In the genomic region with DNA sequence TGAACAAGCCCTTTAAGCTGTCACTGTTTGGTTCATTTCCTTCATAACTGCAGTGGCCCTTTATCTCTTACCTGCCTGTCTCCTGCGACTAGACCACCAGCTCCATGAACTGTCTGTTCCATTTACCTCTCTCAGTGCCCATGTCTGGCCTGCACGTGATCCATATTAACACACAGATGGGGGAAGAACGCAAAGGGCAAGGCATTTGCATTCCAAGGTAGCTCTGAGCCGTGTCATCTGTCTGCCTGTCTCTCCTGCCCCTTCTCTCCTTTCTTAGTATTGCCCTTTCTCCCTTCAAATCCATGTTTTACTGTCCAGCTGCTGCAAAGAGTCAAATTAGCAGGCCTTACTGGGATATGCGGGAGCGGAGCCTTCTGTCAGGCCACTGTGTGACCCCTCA, we compare ENCODE assay signal across 20 mouse cellular contexts.
DNase-seq lines count a peak whose midpoint lies in the region; ATAC-seq and TF ChIP-seq lines count a peak whose summit lies in the region.
"Had no signal": no experiment of that assay in that cellular context is flagged by ENCODE, and none has a peak within 500 bp of the region (broad histone marks: within the 10 kb centered on the region; RNA-seq: fewer than 3 reads in every experiment).

No protein-coding gene starts in this region.

- H3K4me1 ChIP-seq in kidney, adult 2 months (ENCODE audit: control insufficient read depth, insufficient read depth, low read length): peaks cover 23% of the 10 kb centered on the region
- peaks cover 48% of the 10 kb centered on the region for H3K4me1 ChIP-seq in midbrain, embryonic 16.5 days (ENCODE audit: control insufficient read depth, insufficient read depth, low read length)
- H3K4me1 ChIP-seq in midbrain, embryonic 11.5 days (ENCODE audit: control insufficient read depth, insufficient read depth, low read length): peaks cover 20% of the 10 kb centered on the region
- peaks cover 10% of the 10 kb centered on the region; the same call in 1 of the 2 replicates for H3K4me1 ChIP-seq in kidney, postnatal 0 days (replicated peaks; ENCODE audit: insufficient read depth, low read length)
- H3K4me1 ChIP-seq in embryonic facial prominence, embryonic 10.5 days: peaks cover 48% of the 10 kb centered on the region

- 57% methylated on average over 6 of the region's 6 CpGs for WGBS in kidney, adult 2 months
- WGBS in midbrain, embryonic 16.5 days: 72% methylated on average over 6 of the region's 6 CpGs
- 81% methylated on average over 6 of the region's 6 CpGs for WGBS in midbrain, embryonic 11.5 days
- WGBS in kidney, postnatal 0 days: 55% methylated on average over 6 of the region's 6 CpGs
- WGBS in embryonic facial prominence, embryonic 10.5 days: 76% methylated on average over 6 of the region's 6 CpGs

- no peaks in the 10 kb centered on the region for H3K27me3 ChIP-seq in kidney, adult 2 months (replicated peaks; ENCODE audit: control insufficient read depth, insufficient read depth, low read length)
- H3K27me3 ChIP-seq in midbrain, embryonic 16.5 days (ENCODE audit: control insufficient read depth, insufficient read depth, low read depth, low read length): no peaks in the 10 kb centered on the region
- H3K27me3 ChIP-seq in midbrain, embryonic 11.5 days (ENCODE audit: control insufficient read depth, insufficient read depth, low read length): no peaks in the 10 kb centered on the region
- no peaks in the 10 kb centered on the region for H3K27me3 ChIP-seq in kidney, postnatal 0 days (ENCODE audit: insufficient read depth, low read length)
- H3K27me3 ChIP-seq in embryonic facial prominence, embryonic 10.5 days (replicated peaks; ENCODE audit: low read depth, poor library complexity, severe bottlenecking): no peaks in the 10 kb centered on the region
- H3K27me3 ChIP-seq: CH12.LX; heart, embryonic 12.5 days; hindbrain, embryonic 15.5 days; Patski had no signal

- H3K9ac ChIP-seq in midbrain, embryonic 16.5 days (ENCODE audit: low read depth, low read length): peak overlapping the region; percentile 28; the same call in 1 of the 2 replicates
- H3K9ac ChIP-seq in midbrain, embryonic 11.5 days (ENCODE audit: low read length): no peak overlapping the region
- no peak overlapping the region for H3K9ac ChIP-seq in kidney, postnatal 0 days (ENCODE audit: low read depth, low read length)
- H3K9ac ChIP-seq: forebrain, postnatal 0 days; heart, embryonic 12.5 days; hindbrain, embryonic 15.5 days had no signal

- ATAC-seq in midbrain, embryonic 16.5 days: no peak
- no peak for ATAC-seq in midbrain, embryonic 11.5 days (ENCODE audit: low FRiP score)
- ATAC-seq in kidney, postnatal 0 days (replicated peaks; ENCODE audit: low FRiP score, low read depth): no peak
- ATAC-seq: activated CD4-positive, CD25-positive, alpha-beta regulatory T cell, adult 4 months; forebrain, postnatal 0 days; Patski had no signal

- H3K36me3 ChIP-seq in kidney, adult 2 months (ENCODE audit: control insufficient read depth, insufficient read depth, low read length): no peaks in the 10 kb centered on the region
- H3K36me3 ChIP-seq in midbrain, embryonic 16.5 days (ENCODE audit: control insufficient read depth, insufficient read depth, low read length): no peaks in the 10 kb centered on the region
- H3K36me3 ChIP-seq in midbrain, embryonic 11.5 days (ENCODE audit: control insufficient read depth, insufficient read depth, low read length): no peaks in the 10 kb centered on the region
- no peaks in the 10 kb centered on the region for H3K36me3 ChIP-seq in kidney, postnatal 0 days (ENCODE audit: insufficient read depth, low read length)
- no peaks in the 10 kb centered on the region for H3K36me3 ChIP-seq in embryonic facial prominence, embryonic 10.5 days (replicated peaks)
- H3K36me3 ChIP-seq: heart, embryonic 12.5 days; hindbrain, embryonic 15.5 days had no signal

- H3K4me3 ChIP-seq in kidney, adult 2 months (ENCODE audit: insufficient read depth, low read depth, low read length): no peak overlapping the region
- no peak overlapping the region for H3K4me3 ChIP-seq in midbrain, embryonic 16.5 days (ENCODE audit: low read depth, low read length)
- no peak overlapping the region for H3K4me3 ChIP-seq in midbrain, embryonic 11.5 days (ENCODE audit: low read depth, low read length)
- no peak overlapping the region for H3K4me3 ChIP-seq in kidney, postnatal 0 days (replicated peaks; ENCODE audit: low read depth, low read length)
- H3K4me3 ChIP-seq in embryonic facial prominence, embryonic 10.5 days: no peak overlapping the region
- H3K4me3 ChIP-seq: erythroblast, embryonic 14.5 days; heart, embryonic 12.5 days; hindbrain, embryonic 15.5 days had no signal

- H3K9me3 ChIP-seq in midbrain, embryonic 16.5 days (replicated peaks; ENCODE audit: control insufficient read depth, low read length, poor library complexity, severe bottlenecking): no peaks in the 10 kb centered on the region
- no peaks in the 10 kb centered on the region for H3K9me3 ChIP-seq in midbrain, embryonic 11.5 days (ENCODE audit: control insufficient read depth, low read length)
- H3K9me3 ChIP-seq in kidney, postnatal 0 days (replicated peaks; ENCODE audit: low read length): no peaks in the 10 kb centered on the region
- no peaks in the 10 kb centered on the region for H3K9me3 ChIP-seq in embryonic facial prominence, embryonic 10.5 days
- H3K9me3 ChIP-seq: heart, embryonic 12.5 days; hindbrain, embryonic 15.5 days had no signal

- TF ChIP-seq CTCF in kidney, adult 2 months (conservative IDR thresholded peaks at IDR 0.05; ENCODE audit: insufficient read depth, insufficient read length, low read depth, low read length): no peak
- no peak for TF ChIP-seq CTCF in kidney, postnatal 0 days (IDR thresholded peaks at IDR 0.05; ENCODE audit: low read depth)

- H3K4me2 ChIP-seq in midbrain, embryonic 16.5 days (ENCODE audit: low read length): no peak overlapping the region
- H3K4me2 ChIP-seq in midbrain, embryonic 11.5 days: no peak overlapping the region
- no peak overlapping the region for H3K4me2 ChIP-seq in kidney, postnatal 0 days (ENCODE audit: low read length)
- H3K4me2 ChIP-seq: heart, embryonic 12.5 days; hindbrain, embryonic 15.5 days had no signal

- no peak overlapping the region for H3K27ac ChIP-seq in kidney, adult 2 months (ENCODE audit: insufficient read depth, low read depth, low read length)
- H3K27ac ChIP-seq in midbrain, embryonic 16.5 days (ENCODE audit: low read length): no peak overlapping the region
- H3K27ac ChIP-seq in midbrain, embryonic 11.5 days (ENCODE audit: low read depth, low read length): no peak overlapping the region
- H3K27ac ChIP-seq in kidney, postnatal 0 days: no peak overlapping the region
- no peak overlapping the region for H3K27ac ChIP-seq in embryonic facial prominence, embryonic 10.5 days (replicated peaks)
- H3K27ac ChIP-seq: hindbrain, embryonic 15.5 days had no signal

- no peak for TF ChIP-seq POLR2A in kidney, adult 2 months (IDR thresholded peaks at IDR 0.05; ENCODE audit: low read depth, low read length)

- DNase-seq in kidney, adult 2 months: peak; percentile 46
- no peak for DNase-seq in kidney, adult 18-20 months
- DNase-seq in midbrain, embryonic 11.5 days (ENCODE audit: low spot score, missing footprints): no peak
- DNase-seq in kidney, postnatal 0 days (ENCODE audit: low spot score): peak; percentile 52
- peak; percentile 25 to 48 for DNase-seq in kidney, postnatal 36 days
- DNase-seq in layer of hippocampus, postnatal 36 days: no peak
- DNase-seq in embryonic facial prominence, embryonic 10.5 days (ENCODE audit: low spot score): no peak
- DNase-seq: adrenal gland, postnatal 14 days; cerebellum, adult 11-12 months; cerebellum, adult 9-10 months; cerebellum, postnatal 36 days; forebrain, postnatal 0 days; gastrocnemius, postnatal 14 days had no signal

Comparison
In these comparisons a context has a peak if more than half of its experiments do, and no peak if none do; other contexts are left out.
1. DNase-seq: peak in kidney, adult 2 months (single experiment), kidney, postnatal 0 days (single experiment) and kidney, postnatal 36 days (2 of 2); none in kidney, adult 18-20 months (single experiment), midbrain, embryonic 11.5 days (single experiment), layer of hippocampus, postnatal 36 days (0 of 2) and embryonic facial prominence, embryonic 10.5 days (single experiment).